Mouse (Mus musculus) lung, postnatal 36 days (tissue): ENCODE results near the gene Tmx2.

Experiments
- DNase-seq: peaks from one replicate; pipeline ENCODE4 v3.0.0; 2022; ENCODE audit warnings: mixed read lengths

Tmx2 gene

GRCm38 (mm10) chr2:84636231-84636741 is 42.7 kb downstream of the Tmx2 start:
- DNase-seq: peak; percentile 85

- DNase-seq: peak; percentile 98
Observed at GRCm38 (mm10) chr2:84635611-84636010, 43.3 kb downstream of the Tmx2 start.

- peak; percentile 41 for DNase-seq
Observed at GRCm38 (mm10) chr2:84634934-84635482, 43.9 kb downstream of the Tmx2 start.

- peak; percentile 43 for DNase-seq
Observed at GRCm38 (mm10) chr2:84634006-84634405, 44.9 kb downstream of the Tmx2 start.

GRCm38 (mm10) chr2:84632999-84633398 is 45.9 kb downstream of the Tmx2 start:
- DNase-seq: peak; percentile 73

- no peak for DNase-seq
Observed at GRCm38 (mm10) chr2:84632001-84632400, 46.9 kb downstream of the Tmx2 start.

- no peak for DNase-seq
Observed at GRCm38 (mm10) chr2:84627036-84627435, 51.9 kb downstream of the Tmx2 start.

- DNase-seq: no peak
Observed at GRCm38 (mm10) chr2:84626366-84626975, 52.5 kb downstream of the Tmx2 start.

- DNase-seq: no peak
Observed at GRCm38 (mm10) chr2:84624201-84624600, 54.7 kb downstream of the Tmx2 start.

- DNase-seq: no peak
Observed at GRCm38 (mm10) chr2:84623428-84624119, 55.4 kb downstream of the Tmx2 start.

- no peak for DNase-seq
Observed at GRCm38 (mm10) chr2:84622668-84623067, 56.3 kb downstream of the Tmx2 start.
